Mouse (Mus musculus) ovary, postnatal 10 days (tissue): ENCODE results near the gene Tldc1.

Source experiments
- DNase-seq: peaks from one replicate; pipeline ENCODE4 v3.0.0; 2022; ENCODE audit warnings: low spot score

Gene Tldc1

DNA sequence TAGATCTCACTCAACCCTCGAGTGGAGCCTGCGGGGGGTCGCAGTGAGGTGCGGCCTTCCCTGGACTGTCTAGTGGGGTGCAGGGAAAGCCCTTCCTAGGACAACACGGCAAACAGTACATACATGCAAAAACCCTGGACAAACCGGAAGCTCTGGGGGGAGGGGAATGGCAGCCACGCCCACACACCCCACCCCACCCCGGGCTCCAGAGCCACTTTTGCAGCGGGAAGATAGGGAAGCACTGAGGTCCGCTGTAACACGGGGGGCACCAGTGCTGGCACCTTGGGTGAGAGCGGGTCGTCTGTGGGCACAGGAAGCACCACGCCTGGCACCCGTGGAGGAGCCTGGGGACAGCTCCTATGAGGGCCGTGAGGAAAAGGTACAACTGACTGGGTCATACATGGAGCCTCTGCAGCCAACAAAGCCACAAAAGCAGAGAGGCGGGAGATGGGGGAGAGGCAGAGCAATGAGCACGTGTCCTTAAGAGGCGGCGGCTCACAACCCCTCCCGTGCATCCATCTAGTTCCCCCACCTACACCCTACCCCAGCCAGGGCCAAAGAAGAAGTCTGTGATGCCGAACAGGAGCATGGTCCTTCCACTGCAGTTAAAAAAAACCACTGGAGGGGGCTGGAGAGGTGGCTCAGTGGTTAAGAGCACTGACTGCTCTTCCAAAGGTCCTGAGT is 12.3 kb downstream of the Tldc1 start:
- DNase-seq = no peak

DNA sequence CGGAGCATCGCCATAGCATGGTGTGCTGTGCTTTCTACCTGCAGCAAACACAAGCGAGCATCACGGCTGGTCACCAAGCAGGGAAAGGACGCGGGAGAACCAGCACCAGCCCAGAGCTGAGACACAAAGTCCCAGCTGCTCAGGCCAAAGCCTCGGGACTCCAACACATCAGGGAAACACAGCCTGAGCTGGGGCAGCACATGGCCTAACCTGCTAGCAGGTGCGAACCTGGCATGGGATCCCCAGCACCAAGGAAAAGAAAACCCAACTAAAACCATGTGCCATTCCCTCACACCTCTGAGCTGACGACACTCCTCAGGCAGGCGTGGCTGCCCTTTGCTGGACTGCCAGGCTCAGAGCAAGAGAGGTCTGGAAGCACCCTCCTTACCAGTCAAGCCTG is 12.9 kb downstream of the Tldc1 start:
- no peak for DNase-seq

DNA sequence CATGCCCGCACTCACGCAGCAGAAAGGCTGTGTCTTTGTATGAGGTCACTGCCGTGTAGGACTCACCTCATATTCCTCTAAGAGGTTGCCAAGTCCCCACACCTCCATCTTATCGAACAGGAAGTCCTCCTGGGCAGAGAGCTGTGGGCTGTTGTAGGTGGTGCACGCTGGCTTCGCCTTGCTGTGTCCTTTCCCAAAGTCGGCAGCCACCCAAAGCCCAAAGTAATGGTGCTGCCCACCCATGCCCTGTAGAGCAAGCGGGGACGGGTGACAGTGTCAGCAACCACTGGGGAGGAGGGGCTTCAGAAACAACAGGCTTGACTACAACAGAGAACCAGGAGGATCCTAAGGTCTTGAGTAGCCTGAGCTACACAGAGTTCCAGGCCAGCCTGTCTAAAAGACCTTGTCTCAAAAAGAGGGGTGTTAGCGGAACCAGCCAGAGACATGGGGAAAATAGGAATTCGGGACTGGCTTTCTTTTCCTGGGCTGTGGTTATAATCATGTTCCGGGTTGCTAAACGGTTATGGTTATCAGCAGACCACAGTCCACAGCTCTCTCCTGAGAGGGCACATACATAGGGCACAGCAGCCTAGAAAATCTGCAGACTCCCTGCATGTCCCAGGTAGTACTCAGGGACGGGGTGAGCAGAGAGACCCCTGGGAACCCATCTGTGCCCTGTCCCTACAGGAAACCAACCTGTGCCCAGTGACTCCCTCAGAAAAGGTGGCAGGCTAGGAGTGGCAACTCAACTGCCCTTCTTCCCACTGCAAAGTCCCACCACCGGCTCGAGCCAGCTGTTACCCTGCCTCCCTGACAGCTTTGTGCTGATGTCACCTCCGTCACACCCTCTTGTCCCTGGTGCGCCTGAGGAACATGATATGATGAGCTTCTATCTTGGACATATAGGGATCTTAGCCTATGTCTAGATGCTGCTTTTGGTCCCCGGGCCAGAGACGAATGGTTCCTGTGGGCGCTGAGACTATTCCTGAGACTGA is 15.7 kb downstream of the Tldc1 start:
- DNase-seq = no peak

- no peak for DNase-seq
Observed at GRCm38 (mm10) chr8:119761692-119762091, 16.5 kb downstream of the Tldc1 start.

DNA sequence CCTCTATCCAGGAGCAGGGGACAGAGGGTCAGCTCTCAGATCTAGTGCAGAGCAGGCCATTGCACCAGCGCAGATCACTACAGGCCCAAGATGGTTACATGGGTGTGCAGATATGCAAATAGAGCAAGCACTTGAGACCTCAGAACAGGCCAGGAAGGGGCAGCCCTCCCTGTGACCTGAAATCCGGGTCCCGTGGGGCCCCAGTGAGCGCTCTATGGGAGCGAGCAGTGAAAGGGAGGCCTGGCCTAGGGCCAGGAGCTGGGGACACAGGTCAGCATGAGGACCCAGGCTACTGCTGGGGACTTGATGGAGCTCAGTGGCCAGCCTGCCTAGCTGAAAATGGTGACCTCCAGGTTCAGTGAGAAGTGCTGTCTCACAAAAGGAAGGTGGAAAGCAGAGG is 21.7 kb downstream of the Tldc1 start:
- DNase-seq = no peak

GRCm38 (mm10) chr8:119756147-119756461 is 22.1 kb downstream of the Tldc1 start:
- no peak for DNase-seq

GRCm38 (mm10) chr8:119755238-119756146 is 22.7 kb downstream of the Tldc1 start:
- no peak for DNase-seq

DNA sequence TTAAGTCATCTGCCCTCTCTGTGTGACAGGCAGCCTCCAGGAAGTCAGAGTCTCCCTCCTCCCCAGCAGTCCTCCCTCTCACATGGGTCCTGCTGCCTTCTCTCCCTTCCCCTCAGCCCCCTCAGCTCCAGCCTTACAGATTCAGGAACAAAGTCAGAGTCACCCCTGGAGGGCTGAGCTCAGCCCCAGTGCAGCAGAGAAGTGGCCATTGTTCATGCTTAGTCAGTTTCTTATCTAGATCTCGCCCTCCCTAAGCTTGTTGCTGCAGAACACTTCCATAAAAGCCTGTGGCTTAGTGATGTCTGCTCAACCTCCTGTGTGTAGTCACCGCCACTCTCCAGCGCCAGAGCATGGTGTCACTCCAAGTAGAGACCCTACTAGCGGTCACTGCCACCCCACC is 33.6 kb downstream of the Tldc1 start:
- DNase-seq = no peak

GRCm38 (mm10) chr8:119743291-119744026 is 34.8 kb downstream of the Tldc1 start:
- DNase-seq = no peak

DNA sequence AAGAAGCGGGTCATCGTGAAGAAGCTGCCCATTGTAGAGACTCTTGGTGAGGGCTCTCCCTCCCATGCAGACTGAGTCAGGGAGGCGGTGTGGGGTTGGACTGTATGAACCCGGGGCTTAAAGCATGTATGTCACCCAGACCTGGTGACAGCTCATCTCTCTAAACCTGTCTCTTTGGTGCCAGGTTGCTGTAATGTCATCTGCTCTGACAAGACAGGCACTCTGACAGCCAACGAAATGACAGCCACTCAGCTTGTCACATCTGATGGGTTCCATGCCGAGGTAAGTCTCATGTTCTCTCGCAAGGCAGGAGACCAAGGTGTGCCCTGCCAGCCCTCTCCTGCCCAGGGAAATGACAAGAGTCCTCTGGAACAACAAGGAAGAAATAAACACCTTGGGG is 35.8 kb downstream of the Tldc1 start:
- no peak for DNase-seq

DNA sequence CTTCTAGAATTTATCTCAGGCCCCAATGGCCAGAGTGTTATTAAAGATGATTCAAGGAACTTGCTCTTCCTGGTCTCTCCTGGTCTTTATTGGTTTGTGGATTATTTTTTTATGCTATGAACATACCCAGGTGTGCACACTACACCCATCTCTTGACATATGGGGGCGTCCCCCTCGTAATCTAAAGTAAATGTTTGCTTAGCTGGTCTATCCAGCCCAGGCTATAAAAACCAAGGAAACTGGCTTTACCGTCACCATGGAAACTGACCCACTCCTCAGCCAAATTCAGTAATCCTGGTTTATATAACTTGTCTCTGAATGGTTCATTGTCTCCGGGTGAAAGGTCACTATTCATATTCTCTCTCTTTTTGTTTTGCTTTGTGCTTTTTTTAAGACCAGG is 37.6 kb downstream of the Tldc1 start:
- no peak for DNase-seq

GRCm38 (mm10) chr8:119738129-119738907 is 39.9 kb downstream of the Tldc1 start:
- no peak for DNase-seq

- no peak for DNase-seq
Observed at GRCm38 (mm10) chr8:119737093-119737900, 40.9 kb downstream of the Tldc1 start.

DNA sequence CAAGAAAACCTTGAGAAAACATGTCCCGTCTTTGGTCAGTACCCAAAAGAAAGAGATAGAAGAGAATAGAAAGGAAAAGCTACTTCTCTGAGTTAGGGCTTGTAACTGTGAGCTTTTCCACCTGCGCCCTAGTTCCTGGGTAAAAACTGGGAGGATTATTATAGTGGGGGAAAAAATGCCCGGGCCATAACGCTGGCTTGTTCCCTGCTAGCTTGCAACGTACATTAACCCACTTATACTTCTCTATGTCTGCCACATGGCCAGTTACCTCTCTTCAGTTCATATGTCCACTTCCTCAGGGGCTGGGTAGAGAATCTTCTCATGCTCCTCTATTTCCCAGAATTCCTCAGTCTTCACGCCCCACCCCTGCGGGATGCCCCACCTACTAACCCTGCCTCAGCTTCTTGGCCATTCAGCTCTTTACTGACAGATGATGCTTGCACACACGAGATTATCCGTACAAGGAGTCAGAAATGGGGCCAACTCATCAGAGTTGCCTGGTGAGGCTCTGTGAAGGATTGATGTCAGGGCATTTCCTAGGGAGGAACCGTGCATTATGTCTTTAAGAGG is 41.8 kb downstream of the Tldc1 start:
- DNase-seq = no peak

DNA sequence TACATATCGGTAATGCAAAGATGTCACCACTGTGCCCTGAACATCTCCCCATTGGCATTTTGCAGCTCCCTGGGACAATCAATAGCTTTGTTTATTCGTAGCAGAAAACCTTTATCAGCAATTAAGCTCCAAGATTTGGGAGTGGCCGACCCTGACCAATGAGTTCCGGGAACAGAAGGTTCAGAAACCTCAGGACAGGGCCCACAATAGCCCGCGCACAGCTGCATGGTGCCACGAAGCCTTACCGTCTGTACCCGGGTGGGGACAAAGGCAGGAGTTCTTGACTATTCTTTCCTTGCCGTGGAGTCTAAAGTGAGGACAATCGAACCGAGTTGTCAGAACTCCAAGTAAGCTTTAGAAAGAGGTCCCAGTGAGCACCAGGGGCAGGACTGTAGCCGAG is 46.1 kb downstream of the Tldc1 start:
- DNase-seq = no peak

DNA sequence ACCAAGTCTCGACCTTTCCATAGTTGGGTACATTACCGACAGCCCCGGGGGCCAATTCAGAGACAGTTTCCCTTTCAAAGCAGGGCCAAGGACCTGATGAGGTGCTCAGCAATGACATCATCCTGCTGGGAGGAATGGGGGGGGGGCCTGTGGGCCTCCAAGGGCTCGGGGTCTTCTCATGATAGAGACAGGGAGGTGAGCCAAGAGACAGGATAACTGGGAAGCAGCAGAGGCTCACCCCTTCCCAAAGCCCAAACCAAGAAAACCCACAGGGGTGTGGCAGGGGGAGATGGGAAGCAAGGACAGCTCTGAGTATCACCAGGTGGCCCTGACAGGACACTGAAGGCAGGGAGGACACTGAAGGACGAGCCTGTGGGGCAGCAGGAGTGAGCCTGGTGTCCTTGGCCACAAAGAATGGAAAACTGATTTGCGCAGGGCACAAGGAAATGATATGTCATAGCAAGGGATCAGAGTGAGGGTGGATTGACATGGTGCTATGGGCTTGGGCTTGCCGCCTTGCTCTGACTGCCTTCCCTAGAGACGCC is 49.8 kb downstream of the Tldc1 start:
- DNase-seq = no peak

DNA sequence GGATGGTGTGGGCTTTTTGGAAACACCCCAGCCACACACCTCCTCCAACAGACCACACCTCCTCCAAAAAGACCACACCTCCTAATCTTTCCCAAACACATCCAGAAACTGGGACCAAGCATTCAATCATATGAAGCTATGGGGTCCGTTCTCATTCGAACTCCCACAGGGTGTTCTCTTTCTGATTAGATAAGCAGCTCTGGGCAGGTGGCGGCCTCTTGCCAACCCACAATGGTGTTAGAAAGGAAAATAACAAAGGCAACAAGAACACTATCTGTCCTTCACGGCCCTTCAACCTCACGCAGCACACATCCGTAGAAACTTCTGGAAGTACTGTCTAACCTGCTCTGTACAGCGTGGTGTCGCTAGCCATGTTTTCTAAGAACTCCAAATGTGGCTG is 51.1 kb downstream of the Tldc1 start:
- no peak for DNase-seq

DNA sequence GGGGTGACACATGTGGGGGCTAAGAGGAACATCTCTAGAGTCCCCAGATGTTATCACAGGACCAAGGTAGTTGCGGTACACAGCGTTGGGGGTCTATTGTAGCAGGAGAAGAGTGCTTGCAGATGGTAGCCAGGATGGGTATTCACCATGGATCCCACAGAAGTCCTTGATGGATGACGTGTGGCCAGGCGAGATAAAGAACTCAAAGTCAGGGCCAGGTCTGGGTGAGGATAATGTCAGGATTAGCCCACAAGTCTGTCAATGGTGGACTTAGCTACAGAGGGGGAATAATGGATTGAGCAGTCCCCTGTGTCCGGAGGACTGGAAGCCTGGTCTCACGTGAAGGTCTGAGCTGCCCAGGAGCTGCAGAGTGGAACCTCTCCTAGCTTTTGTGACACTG is 53.6 kb downstream of the Tldc1 start:
- no peak for DNase-seq

DNA sequence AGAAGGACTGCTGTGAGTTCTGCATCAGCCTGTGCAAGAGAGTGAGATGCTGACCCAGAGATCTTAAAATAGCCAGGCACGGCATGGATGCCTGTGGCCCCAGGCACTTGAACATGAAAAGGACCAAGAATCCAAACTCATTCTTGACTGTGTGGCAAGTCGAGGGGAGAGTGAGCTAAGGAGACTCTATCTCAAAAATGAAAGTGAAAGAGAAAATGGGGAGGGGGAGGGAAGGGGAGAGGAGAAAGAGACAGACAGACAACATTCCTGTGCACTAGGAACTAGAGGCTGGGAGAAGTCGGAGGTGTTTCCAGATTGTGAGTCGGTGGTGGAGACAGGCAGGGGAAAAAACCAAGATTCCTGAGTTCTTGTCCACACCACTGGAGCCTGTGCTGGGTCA is 54.5 kb downstream of the Tldc1 start:
- no peak for DNase-seq
